Mouse (Mus musculus) kidney, postnatal 0 days (tissue): Measurements from ENCODE around the gene Pigl. TPM values are rescaled to one million over a fixed set of nuclear protein-coding genes. Genes with fewer than 3 reads are reported as not detected.
"Not testable (repeated sequence)": the region's sequence is repeated elsewhere in the genome, so short reads cannot be mapped to it uniquely, and the experiment has no call there.

Source experiments
- ATAC-seq: fragments of 200-750 bp; cut with Nextera tagmentation; replicated peaks from 2 replicates; pipeline ENCODE4 v1.8.0; 2017; ENCODE audit warnings: low read depth, moderate number of reproducible peaks, moderate TSS enrichment, moderate library complexity; ENCODE audit not compliant: low FRiP score
- DNase-seq: peaks from one replicate; pipeline ENCODE4 v3.0.0-alpha.2; 2016; ENCODE audit warnings: low spot score
- H3K27ac ChIP-seq: fragments of 300-500 bp; sonication (generic); 2 replicates; pipeline ENCODE4 v1.5.1; 2014; ENCODE audit warnings: mild to moderate bottlenecking
- H3K27me3 ChIP-seq: fragments of 300-500 bp; sonication (generic); 2 replicates; pipeline ENCODE4 v1.6.1; 2014; ENCODE audit warnings: low read length, mixed read lengths; ENCODE audit not compliant: insufficient read depth
- H3K36me3 ChIP-seq: fragments of 300-500 bp; sonication (generic); 2 replicates; pipeline ENCODE4 v1.6.1; 2014; ENCODE audit warnings: low read length, mixed read lengths; ENCODE audit not compliant: insufficient read depth
- H3K4me1 ChIP-seq: fragments of 300-500 bp; sonication (generic); replicated peaks from 2 replicates; pipeline ENCODE4 v1.6.1; 2014; ENCODE audit warnings: antibody characterized with exemption, low read length, mixed read lengths; ENCODE audit not compliant: insufficient read depth
- H3K4me2 ChIP-seq: fragments of 300-500 bp; sonication (generic); 2 replicates; pipeline ENCODE4 v1.6.1; 2014; ENCODE audit warnings: mild to moderate bottlenecking, low read length, moderate library complexity, mixed read lengths
- H3K4me3 ChIP-seq: fragments of 300-500 bp; sonication (generic); replicated peaks from 2 replicates; pipeline ENCODE4 v1.5.1; 2014; ENCODE audit warnings: low read depth, low read length
- H3K9ac ChIP-seq: fragments of 300-500 bp; sonication (generic); 2 replicates; pipeline ENCODE4 v1.6.1; 2014; ENCODE audit warnings: low read depth, low read length
- H3K9me3 ChIP-seq: fragments of 300-500 bp; sonication (generic); replicated peaks from 2 replicates; pipeline ENCODE4 v1.6.1; 2016; ENCODE audit warnings: low read length, inconsistent platforms, mixed read lengths
- CTCF ChIP-seq: IDR thresholded peaks from 2 replicates; pipeline ENCODE4 v1.5.1; 2016; ENCODE audit warnings: antibody characterized with exemption, low read depth, mild to moderate bottlenecking, moderate library complexity
- WGBS: fragments of 180-500 bp; shearing (Covaris S2); extraction: QIAGEN DNeasy Blood & Tissue Kit; methylation state at CpG from one replicate; pipeline ENCODE4 v1.1.7; 2014; 5-methylcytosine and 5-hydroxymethylcytosine counted together
- polyA plus RNA-seq: library from polyadenylated mRNA; unstranded; fragments of >200 nt; fragmentation: Nextera tagmentation; extraction: Ambion mirVana; gene quantifications from 2 replicates; pipeline ENCODE4 v1.2.1, GENCODE M21; 2015

Pigl gene
- polyA plus RNA-seq, 1 experiment from 2014 or later, result 8.3 TPM

DNA sequence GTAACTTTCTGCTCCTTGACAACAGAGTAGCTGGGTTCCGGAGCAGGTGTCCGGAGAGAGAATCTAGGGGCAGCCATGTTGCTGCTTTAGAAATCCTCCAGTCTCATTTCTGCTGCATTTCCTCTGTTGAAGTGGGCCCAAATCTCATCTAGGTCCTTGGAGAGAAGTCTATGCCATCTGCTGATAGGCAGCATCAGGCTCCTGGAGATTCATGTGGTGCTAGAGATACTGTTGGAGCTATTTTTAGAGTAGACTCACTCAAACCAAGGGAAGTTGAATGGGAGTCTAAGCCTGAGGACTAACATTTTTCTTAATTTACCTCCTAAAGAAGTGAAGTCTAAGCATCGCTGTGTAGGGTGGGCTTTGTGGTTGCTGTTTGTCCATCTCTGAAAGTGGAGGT, 6.4 kb downstream of the Pigl start:
- no peak overlapping the region for H3K27ac ChIP-seq
- no peak overlapping the region for H3K4me2 ChIP-seq
- no peaks in the 10 kb centered on the region for H3K27me3 ChIP-seq
- TF ChIP-seq CTCF, result no peak
- H3K9me3 ChIP-seq, result no peaks in the 10 kb centered on the region
- DNase-seq (no peak), ATAC-seq (no peak)
- H3K9ac ChIP-seq, result no peak overlapping the region
- no peaks in the 10 kb centered on the region for H3K4me1 ChIP-seq
- no peak overlapping the region for H3K4me3 ChIP-seq
- H3K36me3 ChIP-seq, result no peaks in the 10 kb centered on the region
- 95% methylated on average over 3 of the region's 3 CpGs for WGBS

DNA sequence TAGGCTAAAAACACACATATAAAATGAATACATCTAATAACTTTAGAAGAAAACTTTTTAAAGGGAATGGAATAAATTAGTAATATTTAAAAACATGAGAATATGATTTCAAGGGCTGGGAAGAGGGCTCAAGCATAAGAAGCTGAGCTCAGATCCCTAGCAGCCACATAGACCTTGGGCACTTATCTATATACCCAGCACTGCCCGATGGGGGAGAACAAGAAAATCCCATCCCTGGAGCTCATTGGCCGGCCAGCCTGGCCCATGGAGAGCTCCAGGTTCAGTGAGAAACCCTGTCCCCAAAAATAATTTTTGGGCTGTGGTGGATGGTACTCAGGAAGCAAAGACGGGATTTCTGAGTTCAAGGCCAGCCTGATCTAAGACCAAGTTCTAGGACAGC, 7.6 kb downstream of the Pigl start:
- Histone ChIP-seq H3K4me1 (no peaks in the 10 kb centered on the region), H3K4me2 (no peak overlapping the region), H3K4me3 (no peak overlapping the region), H3K27ac (no peak overlapping the region), H3K9ac (no peak overlapping the region), H3K36me3 (no peaks in the 10 kb centered on the region), H3K9me3 (no peaks in the 10 kb centered on the region), H3K27me3 (no peaks in the 10 kb centered on the region)
- no peak for ATAC-seq
- DNase-seq, result no peak
- TF ChIP-seq CTCF, result no peak
- 94% methylated on average over 3 of the region's 3 CpGs for WGBS

DNA sequence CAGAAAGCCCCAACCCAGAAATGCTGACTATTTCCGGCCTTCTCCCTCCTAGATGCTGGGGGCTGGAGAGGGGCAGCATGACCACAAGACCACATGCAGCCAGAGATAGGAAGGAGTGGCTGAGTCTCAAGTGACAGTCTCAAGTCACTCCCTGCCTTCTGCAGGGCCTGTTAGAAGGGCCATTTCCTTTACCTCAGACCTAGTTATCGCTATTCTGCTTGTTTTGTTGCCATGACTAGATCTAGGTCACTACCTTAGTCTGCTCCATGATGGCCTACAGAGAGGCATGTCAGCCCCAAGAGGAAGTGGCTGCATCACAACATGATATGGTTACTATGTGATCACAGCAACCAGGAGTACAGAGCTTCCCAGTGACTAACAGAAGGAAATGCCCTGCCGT, 8.3 kb downstream of the Pigl start:
- DNase-seq (no peak), ATAC-seq (no peak)
- Histone ChIP-seq H3K9ac (no peak overlapping the region), H3K27ac (no peak overlapping the region), H3K27me3 (no peaks in the 10 kb centered on the region), H3K4me1 (no peaks in the 10 kb centered on the region), H3K36me3 (no peaks in the 10 kb centered on the region), H3K4me3 (no peak overlapping the region), H3K4me2 (no peak overlapping the region), H3K9me3 (no peaks in the 10 kb centered on the region)
- 88% methylated on average over 3 of the region's 3 CpGs for WGBS
- TF ChIP-seq CTCF, result no peak

DNA sequence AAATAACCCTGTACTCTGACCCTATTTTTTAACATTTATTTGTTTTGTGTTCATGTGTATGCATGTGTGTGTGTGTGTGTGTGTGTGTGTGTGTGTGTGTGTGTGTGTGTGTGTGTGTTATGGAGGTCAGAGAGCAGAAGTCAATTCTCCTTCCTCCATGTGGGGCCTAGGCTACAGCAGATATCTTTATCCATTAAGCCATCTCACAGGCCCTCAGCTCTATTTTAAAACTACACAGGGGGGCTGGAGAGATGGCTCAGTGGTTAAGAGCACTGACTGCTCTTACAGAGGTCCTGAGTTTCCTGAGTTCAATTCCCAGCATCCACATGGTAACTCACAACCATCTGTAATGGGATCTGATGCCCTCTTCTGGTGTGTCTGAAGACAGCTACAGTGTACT, 9.0 kb downstream of the Pigl start:
- H3K36me3 ChIP-seq, ATAC-seq, H3K4me2 ChIP-seq, H3K27ac ChIP-seq, H3K4me3 ChIP-seq, H3K27me3 ChIP-seq, DNase-seq, H3K9ac ChIP-seq, H3K4me1 ChIP-seq, H3K9me3 ChIP-seq: not testable (repeated sequence)

DNA sequence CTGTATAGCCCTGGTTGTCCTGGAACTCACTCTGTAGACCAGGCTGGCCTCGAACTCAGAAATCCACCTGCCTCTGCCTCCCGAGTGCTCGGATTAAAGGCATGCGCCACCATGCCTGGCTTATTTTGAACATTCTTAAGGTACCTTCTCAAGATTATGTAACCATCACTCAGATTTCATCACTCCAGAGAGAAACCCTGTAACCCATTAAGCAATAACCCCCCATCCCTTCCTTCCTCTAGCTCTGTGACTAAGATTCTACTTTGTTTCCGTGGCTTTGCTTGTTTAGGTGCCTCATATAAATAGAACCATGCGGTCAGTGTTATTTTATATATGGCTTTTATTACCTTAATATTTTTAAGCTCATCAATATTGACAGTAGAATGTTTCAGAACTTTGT, 12.2 kb downstream of the Pigl start:
- no peak for TF ChIP-seq CTCF
- Histone ChIP-seq H3K9me3 (no peaks in the 10 kb centered on the region), H3K27me3 (no peaks in the 10 kb centered on the region), H3K4me1 (no peaks in the 10 kb centered on the region), H3K4me3 (no peak overlapping the region), H3K36me3 (no peaks in the 10 kb centered on the region), H3K27ac (no peak overlapping the region), H3K4me2 (no peak overlapping the region), H3K9ac (no peak overlapping the region)
- DNase-seq (no peak), ATAC-seq (no peak)
- 90% methylated on average over 6 of the region's 6 CpGs for WGBS

DNA sequence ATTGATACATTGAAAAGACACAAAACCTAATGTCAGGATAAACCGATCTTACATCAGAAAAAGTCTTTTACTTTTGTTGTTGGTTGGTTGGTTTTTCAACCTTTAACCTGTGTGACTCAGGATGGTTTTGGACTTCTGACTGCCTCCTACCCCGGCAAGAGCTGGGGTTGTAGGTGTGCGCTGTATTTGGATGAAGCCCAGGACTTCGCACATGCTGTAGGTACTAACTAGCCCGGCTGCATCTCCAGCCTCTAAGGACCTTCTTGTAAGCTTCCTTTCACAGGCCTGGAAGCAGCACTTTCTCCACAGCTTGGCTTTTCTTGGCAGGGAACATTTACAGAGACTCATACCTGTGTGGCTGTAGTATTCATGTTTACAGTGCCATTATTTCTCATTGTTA, 15.3 kb downstream of the Pigl start:
- ATAC-seq, result no peak
- Histone ChIP-seq H3K4me2 (no peak overlapping the region), H3K4me3 (no peak overlapping the region), H3K4me1 (no peaks in the 10 kb centered on the region), H3K9me3 (no peaks in the 10 kb centered on the region), H3K27ac (no peak overlapping the region), H3K9ac (no peak overlapping the region), H3K36me3 (no peaks in the 10 kb centered on the region), H3K27me3 (no peaks in the 10 kb centered on the region)
- WGBS, result 91% methylated on average over 5 of the region's 5 CpGs
- TF ChIP-seq CTCF, result no peak
- DNase-seq, result no peak

DNA sequence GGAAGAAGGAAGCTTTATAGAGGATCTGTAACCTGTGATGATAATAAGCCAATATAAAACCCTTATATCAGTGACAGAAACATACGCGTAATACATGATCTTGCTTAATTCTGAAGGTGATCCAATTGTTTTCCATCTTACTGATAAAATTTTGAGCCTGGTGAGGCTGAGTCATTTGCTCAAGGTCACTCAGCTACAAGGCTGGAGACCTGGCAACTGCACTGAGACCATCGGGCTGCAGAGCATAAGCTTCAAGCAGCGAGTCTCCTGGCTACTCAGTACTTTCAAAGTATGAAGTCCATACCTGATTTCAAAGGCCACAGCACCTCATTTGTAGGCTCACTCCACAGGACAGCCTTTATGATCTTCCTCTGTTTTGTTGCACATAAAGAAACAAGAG, 17.9 kb downstream of the Pigl start:
- Histone ChIP-seq H3K4me2 (no peak overlapping the region), H3K4me1 (no peaks in the 10 kb centered on the region), H3K9me3 (no peaks in the 10 kb centered on the region), H3K27me3 (no peaks in the 10 kb centered on the region), H3K27ac (no peak overlapping the region), H3K36me3 (no peaks in the 10 kb centered on the region), H3K4me3 (no peak overlapping the region), H3K9ac (no peak overlapping the region)
- ATAC-seq (no peak), DNase-seq (no peak)
- WGBS, result 94% methylated on average over 4 of the region's 4 CpGs
- TF ChIP-seq CTCF, result no peak
